Mouse (Mus musculus) limb, embryonic 12.5 days (tissue): ENCODE data around the gene Gm17631. TPM values are rescaled to one million over a fixed set of nuclear protein-coding genes. Genes with fewer than 3 reads are reported as not detected.
"Not testable (repeated sequence)": the region's sequence is repeated elsewhere in the genome, so short reads cannot be mapped to it uniquely, and the experiment has no call there.

ENCODE experiments used
- ATAC-seq: fragments of 200-750 bp; cut with Nextera tagmentation; 2 replicates; pipeline ENCODE4 v1.8.0; 2017; ENCODE audit warnings: low read depth, moderate TSS enrichment; ENCODE audit not compliant: insufficient number of reproducible peaks, insufficient read depth, low FRiP score, low TSS enrichment
- H3K27ac ChIP-seq: fragments of 300-500 bp; sonication (generic); 2 replicates; pipeline ENCODE4 v1.5.1; 2016; ENCODE audit warnings: mild to moderate bottlenecking, moderate library complexity
- H3K27me3 ChIP-seq: fragments of 300-500 bp; sonication (generic); 2 replicates; pipeline ENCODE4 v1.6.1; 2016; ENCODE audit warnings: mild to moderate bottlenecking, moderate library complexity
- H3K36me3 ChIP-seq: fragments of 300-500 bp; sonication (generic); 2 replicates; pipeline ENCODE4 v1.6.1; 2016; ENCODE audit warnings: mild to moderate bottlenecking, moderate library complexity
- H3K4me1 ChIP-seq: fragments of 300-500 bp; sonication (generic); replicated peaks from 2 replicates; pipeline ENCODE4 v1.6.1; 2016
- H3K4me2 ChIP-seq: fragments of 300-500 bp; sonication (generic); 2 replicates; pipeline ENCODE4 v1.6.1; 2016; ENCODE audit warnings: mild to moderate bottlenecking, moderate library complexity
- H3K4me3 ChIP-seq: fragments of 300-500 bp; sonication (generic); replicated peaks from 2 replicates; pipeline ENCODE4 v1.5.1; 2016; ENCODE audit warnings: mild to moderate bottlenecking
- H3K9ac ChIP-seq: fragments of 300-500 bp; sonication (generic); replicated peaks from 2 replicates; pipeline ENCODE4 v1.6.1; 2016; ENCODE audit warnings: mild to moderate bottlenecking, moderate library complexity
- H3K9me3 ChIP-seq: fragments of 300-500 bp; sonication (generic); 2 replicates; pipeline ENCODE4 v1.6.1; 2016; ENCODE audit warnings: mild to moderate bottlenecking, moderate library complexity
- WGBS: fragments of 180-500 bp; shearing (Covaris S2); methylation state at CpG from one replicate; pipeline ENCODE4 v1.1.7; 2016; 5-methylcytosine and 5-hydroxymethylcytosine counted together
- polyA plus RNA-seq: library from polyadenylated mRNA; unstranded; fragments of >200 nt; fragmentation: Nextera tagmentation; extraction: Ambion mirVana; gene quantifications from 2 replicates; pipeline ENCODE4 v1.2.1, GENCODE M21; 2016

The Gm17631 gene
- polyA plus RNA-seq: not detected in 2 replicates

GRCm38 (mm10) chr6:129862349-129862748, at the start of gene Gm17631:
Gm17631 (plus strand) TSS chr6:129862649.
- not testable (repeated sequence) for H3K27ac ChIP-seq, ATAC-seq, H3K4me1 ChIP-seq, H3K4me2 ChIP-seq, H3K4me3 ChIP-seq, H3K36me3 ChIP-seq, H3K27me3 ChIP-seq, H3K9ac ChIP-seq
- peaks cover 11% of the 10 kb centered on the region; the same call in 1 of the 2 replicates for H3K9me3 ChIP-seq
- no CpG with 5 or more reads among the region's 3 CpGs for WGBS

- H3K9me3 ChIP-seq: peaks cover 15% of the 10 kb centered on the region; the same call in 1 of the 2 replicates
- H3K27ac ChIP-seq: no peak overlapping the region
- WGBS: 61% methylated on average over 3 of the region's 3 CpGs
Observed at GRCm38 (mm10) chr6:129817731-129818130, 44.7 kb upstream of the Gm17631 start.

GRCm38 (mm10) chr6:129824004-129824403, 38.4 kb upstream of the Gm17631 start:
- Histone ChIP-seq H3K4me2 (no peak overlapping the region), H3K9ac (no peak overlapping the region), H3K9me3 (peaks cover 18% of the 10 kb centered on the region; the same call in 1 of the 2 replicates), H3K27me3 (no peaks in the 10 kb centered on the region), H3K36me3 (no peaks in the 10 kb centered on the region), H3K4me3 (no peak overlapping the region), H3K27ac (no peak overlapping the region), H3K4me1 (no peaks in the 10 kb centered on the region)
- ATAC-seq: no peak
- 79% methylated on average over 1 of the region's 1 CpGs for WGBS

More at GRCm38 (mm10) chr6:129817731-129818130, 44.7 kb upstream of the Gm17631 start:
- ATAC-seq: no peak
- no peaks in the 10 kb centered on the region for H3K36me3 ChIP-seq
- H3K4me2 ChIP-seq: no peak overlapping the region
- H3K9ac ChIP-seq: no peak overlapping the region
- no peaks in the 10 kb centered on the region for H3K4me1 ChIP-seq
- no peak overlapping the region for H3K4me3 ChIP-seq
- no peaks in the 10 kb centered on the region for H3K27me3 ChIP-seq

GRCm38 (mm10) chr6:129825559-129825958, 36.9 kb upstream of the Gm17631 start:
- 76% methylated on average over 1 of the region's 1 CpGs for WGBS
- Histone ChIP-seq H3K36me3 (no peaks in the 10 kb centered on the region), H3K4me2 (no peak overlapping the region), H3K27ac (no peak overlapping the region), H3K27me3 (no peaks in the 10 kb centered on the region), H3K9me3 (0 out of 2 replicates have a peak, but pooled peaks cover 13% of the 10 kb centered on the region), H3K9ac (no peak overlapping the region), H3K4me1 (no peaks in the 10 kb centered on the region), H3K4me3 (no peak overlapping the region)
- no peak for ATAC-seq

DNA sequence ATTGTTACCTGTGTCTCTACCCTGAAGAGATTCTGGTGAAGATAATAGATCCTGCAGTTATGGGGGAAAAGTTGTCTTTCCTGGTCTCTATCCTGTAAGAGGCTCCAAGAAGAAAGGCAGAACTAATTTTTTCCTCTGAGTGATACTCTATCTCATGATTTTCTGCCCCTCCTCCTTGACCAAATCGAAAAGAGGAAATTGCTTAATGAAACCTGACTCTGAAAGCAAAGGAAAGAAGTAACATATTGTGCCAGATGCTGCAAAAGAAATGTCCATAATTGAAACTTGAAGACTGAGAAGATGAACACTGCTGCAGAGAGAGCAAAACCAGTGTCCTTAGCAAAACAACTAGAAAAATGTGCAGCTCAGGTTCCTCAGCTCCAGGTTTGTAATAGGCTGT, 14.1 kb downstream of the Gm17631 start, which contains the start of gene Klra17:
Gene Klra17, minus strand, starts transcription at position 124 of the 400 bp plus-strand sequence.
- no peaks in the 10 kb centered on the region for H3K27me3 ChIP-seq
- H3K9ac ChIP-seq: no peak within 1 kb of the TSS
- H3K36me3 ChIP-seq: no peaks in the 10 kb centered on the region
- H3K4me1 ChIP-seq: no peaks in the 10 kb centered on the region
- no peak within 1 kb of the TSS for H3K27ac ChIP-seq
- 44% methylated on average over 1 of the region's 1 CpGs for WGBS
- no peak within 1 kb of the TSS for H3K4me2 ChIP-seq
- H3K4me3 ChIP-seq: no peak within 1 kb of the TSS
- peaks cover 22% of the 10 kb centered on the region for H3K9me3 ChIP-seq
- ATAC-seq: no peak

DNA sequence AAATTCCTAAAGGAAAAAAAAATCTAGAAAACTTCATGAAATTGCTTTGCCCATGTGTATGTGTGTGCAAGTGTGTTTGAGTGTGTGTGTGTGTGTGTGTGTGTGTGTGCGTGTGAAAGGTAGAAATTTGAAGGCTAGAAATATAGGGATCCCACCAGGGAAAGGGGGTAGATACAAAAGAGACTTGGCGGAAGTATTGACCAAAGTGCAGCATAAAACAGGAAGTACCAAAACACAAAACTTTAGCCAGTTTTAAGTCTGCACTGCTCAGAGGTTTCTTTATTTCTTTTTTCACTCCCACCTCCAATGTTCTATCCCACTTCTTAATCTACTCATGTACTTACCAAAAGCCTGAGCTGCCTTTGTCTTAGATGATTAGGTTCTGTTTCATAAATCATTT, 20.1 kb downstream of the Gm17631 start:
- no peaks in the 10 kb centered on the region for H3K36me3 ChIP-seq
- H3K4me2 ChIP-seq: no peak overlapping the region
- no peaks in the 10 kb centered on the region for H3K27me3 ChIP-seq
- H3K9me3 ChIP-seq: peaks cover 30% of the 10 kb centered on the region
- no peak overlapping the region for H3K4me3 ChIP-seq
- H3K9ac ChIP-seq: no peak overlapping the region
- no peaks in the 10 kb centered on the region for H3K4me1 ChIP-seq
- no peak for ATAC-seq
- WGBS: 77% methylated on average over 2 of the region's 2 CpGs
- no peak overlapping the region for H3K27ac ChIP-seq

Other genes with a start within 250 kb of the Gm17631 start
- not detected in 2 replicates for gene Klrk1, start 238.8 kb upstream of the Gm17631 start, polyA plus RNA-seq
- gene Klrc3, start 219.3 kb upstream of the Gm17631 start, polyA plus RNA-seq: not detected in 2 replicates
- gene Klrc2, start 202.0 kb upstream of the Gm17631 start, polyA plus RNA-seq: not detected in 2 replicates
- not detected in 2 replicates for gene Klrc1, start 183.7 kb upstream of the Gm17631 start, polyA plus RNA-seq
- not detected in 2 replicates for gene Klri1, start 145.5 kb upstream of the Gm17631 start, polyA plus RNA-seq
- gene Klri2, start 122.2 kb upstream of the Gm17631 start, polyA plus RNA-seq: not detected in 2 replicates
- not detected in 2 replicates for gene Gm156, start 78.4 kb upstream of the Gm17631 start, polyA plus RNA-seq
- gene Klra17, start 14.0 kb downstream of the Gm17631 start, polyA plus RNA-seq: not detected in 2 replicates
- gene Klra5, start 55.0 kb downstream of the Gm17631 start, polyA plus RNA-seq: not detected in 2 replicates
- not detected in 2 replicates for gene Klra6, start 164.3 kb downstream of the Gm17631 start, polyA plus RNA-seq
- not detected in 2 replicates for gene Klra4, start 204.6 kb downstream of the Gm17631 start, polyA plus RNA-seq